Mouse (Mus musculus) testis, adult 2 months (tissue): ENCODE results near the gene Cfap161. TPM values are rescaled to one million over a fixed set of nuclear protein-coding genes. Genes with fewer than 3 reads are reported as not detected.
A peak's percentile ranks its signal among the peaks of the same experiment; 100 is the strongest.

Experiments
- H3K27ac ChIP-seq: fragments of 200-500 bp; 2 replicates; pipeline ENCODE4 v1.5.1; 2012; ENCODE audit warnings: low read depth, low read length; ENCODE audit not compliant: control insufficient read depth, insufficient read depth
- H3K27me3 ChIP-seq: fragments of 200-500 bp; 2 replicates; pipeline ENCODE4 v1.6.1; 2012; ENCODE audit warnings: mild to moderate bottlenecking, low read length, moderate library complexity; ENCODE audit not compliant: control insufficient read depth, insufficient read depth
- H3K36me3 ChIP-seq: fragments of 200-500 bp; 2 replicates; pipeline ENCODE4 v1.6.1; 2012; ENCODE audit warnings: mild to moderate bottlenecking, low read length; ENCODE audit not compliant: control insufficient read depth, insufficient read depth
- H3K4me1 ChIP-seq: fragments of 200-500 bp; 2 replicates; pipeline ENCODE4 v1.6.1; 2012; ENCODE audit warnings: low read length; ENCODE audit not compliant: control insufficient read depth, insufficient read depth
- H3K4me3 ChIP-seq: fragments of 200-500 bp; 2 replicates; pipeline ENCODE4 v1.5.1; 2012; ENCODE audit warnings: low read depth, mild to moderate bottlenecking, low read length, moderate library complexity, mixed read lengths; ENCODE audit not compliant: control insufficient read depth
- CTCF ChIP-seq: fragments of 200-500 bp; IDR thresholded peaks from 2 replicates; pipeline ENCODE4 v1.5.1; 2012; ENCODE audit warnings: low read depth, mild to moderate bottlenecking, inconsistent platforms, low read length, moderate library complexity; ENCODE audit not compliant: control insufficient read depth, insufficient read depth, insufficient replicate concordance
- POLR2A ChIP-seq: fragments of 200-500 bp; IDR thresholded peaks from 2 replicates; pipeline ENCODE4 v1.6.1; 2012; ENCODE audit warnings: low read depth, mild to moderate bottlenecking, inconsistent platforms, low read length, moderate library complexity; ENCODE audit not compliant: control insufficient read depth
- polyA plus RNA-seq: library from polyadenylated mRNA; depleted of rRNA; stranded (reverse); fragments of >200 nt; gene quantifications from 2 replicates; pipeline ENCODE4 v1.2.3, GENCODE M21; 2012

Cfap161 gene
- polyA plus RNA-seq, 1 experiment = 59.4 TPM

- H3K27ac ChIP-seq = no peak overlapping the region
- H3K36me3 ChIP-seq = no peaks in the 10 kb centered on the region
- H3K4me1 ChIP-seq = no peaks in the 10 kb centered on the region
- no peaks in the 10 kb centered on the region for H3K27me3 ChIP-seq
- no peak overlapping the region for H3K4me3 ChIP-seq
- TF ChIP-seq CTCF = no peak
- no peak for TF ChIP-seq POLR2A
These were observed 13.8 kb downstream of the Cfap161 start for GRCm38 (mm10) chr7:83780881-83781280.

DNA sequence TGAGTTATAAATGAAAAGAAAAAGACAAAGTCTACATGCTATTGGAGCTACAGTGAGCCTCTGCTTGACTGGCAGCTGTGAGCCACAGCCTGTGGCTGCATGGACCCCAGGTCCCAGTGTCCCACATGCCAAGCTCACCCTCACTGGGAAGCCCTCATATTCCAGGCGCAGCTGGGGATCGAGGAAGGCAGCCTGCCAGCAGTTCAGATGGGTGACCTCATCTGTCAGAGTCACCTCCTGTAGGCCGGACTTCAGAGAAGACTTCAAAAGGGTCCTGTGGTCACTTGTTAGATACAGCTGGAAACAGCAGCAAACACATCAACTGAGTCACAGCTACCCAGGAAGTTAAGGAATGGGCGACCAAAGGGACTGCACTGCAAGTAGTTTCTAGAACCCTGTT lies 14.7 kb downstream of the Cfap161 start:
- Histone ChIP-seq H3K4me1 (no peaks in the 10 kb centered on the region), H3K27me3 (no peaks in the 10 kb centered on the region), H3K4me3 (no peak overlapping the region), H3K36me3 (no peaks in the 10 kb centered on the region), H3K27ac (no peak overlapping the region)
- TF ChIP-seq CTCF (no peak), POLR2A (no peak)

GRCm38 (mm10) chr7:83779028-83779427 lies 15.7 kb downstream of the Cfap161 start:
- H3K4me1 ChIP-seq = no peaks in the 10 kb centered on the region
- no peak for TF ChIP-seq POLR2A
- no peak for TF ChIP-seq CTCF
- no peaks in the 10 kb centered on the region for H3K27me3 ChIP-seq
- no peaks in the 10 kb centered on the region for H3K36me3 ChIP-seq
- H3K27ac ChIP-seq = no peak overlapping the region
- no peak overlapping the region for H3K4me3 ChIP-seq

- no peak overlapping the region for H3K4me3 ChIP-seq
These were observed 16.2 kb downstream of the Cfap161 start for GRCm38 (mm10) chr7:83778516-83778915.

GRCm38 (mm10) chr7:83774721-83775120 lies 20.0 kb downstream of the Cfap161 start:
- TF ChIP-seq POLR2A (no peak), CTCF (0 out of 2 replicates have a peak, but pooled peaks have one; percentile 10)
- H3K4me1 ChIP-seq = no peaks in the 10 kb centered on the region

More at GRCm38 (mm10) chr7:83778516-83778915, 16.2 kb downstream of the Cfap161 start:
- TF ChIP-seq CTCF (no peak), POLR2A (no peak)
- Histone ChIP-seq H3K27me3 (no peaks in the 10 kb centered on the region), H3K27ac (no peak overlapping the region), H3K4me1 (no peaks in the 10 kb centered on the region), H3K36me3 (no peaks in the 10 kb centered on the region)

GRCm38 (mm10) chr7:83763674-83764073 lies 31.0 kb downstream of the Cfap161 start:
- Histone ChIP-seq H3K4me3 (no peak overlapping the region), H3K27ac (no peak overlapping the region), H3K4me1 (no peaks in the 10 kb centered on the region), H3K27me3 (no peaks in the 10 kb centered on the region), H3K36me3 (no peaks in the 10 kb centered on the region)
- no peak for TF ChIP-seq POLR2A
- TF ChIP-seq CTCF = no peak

More at GRCm38 (mm10) chr7:83774721-83775120, 20.0 kb downstream of the Cfap161 start:
- Histone ChIP-seq H3K27ac (no peak overlapping the region), H3K27me3 (no peaks in the 10 kb centered on the region), H3K4me3 (no peak overlapping the region), H3K36me3 (no peaks in the 10 kb centered on the region)

DNA sequence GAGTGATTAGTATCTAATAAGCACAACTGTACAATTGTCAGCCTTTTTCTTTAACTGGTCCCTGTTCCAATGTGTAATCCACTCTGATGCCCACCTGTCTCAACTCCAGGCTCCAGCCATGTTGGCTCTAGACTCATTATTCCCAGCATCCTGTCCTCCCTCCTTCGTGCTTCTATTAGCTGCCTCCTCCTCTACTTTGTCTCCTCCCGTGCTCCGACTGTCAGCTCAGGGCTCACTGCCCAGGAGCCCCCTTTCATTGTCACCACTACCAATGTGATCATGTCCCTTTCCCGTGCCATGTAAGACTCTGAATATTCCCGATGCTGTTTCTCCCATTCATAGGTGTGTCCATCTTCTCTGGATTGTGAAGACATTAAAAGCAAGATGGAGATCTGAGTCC lies 32.3 kb downstream of the Cfap161 start:
- Histone ChIP-seq H3K36me3 (no peaks in the 10 kb centered on the region), H3K4me3 (no peak overlapping the region), H3K27ac (no peak overlapping the region), H3K27me3 (no peaks in the 10 kb centered on the region), H3K4me1 (no peaks in the 10 kb centered on the region)
- TF ChIP-seq CTCF = no peak
- no peak for TF ChIP-seq POLR2A

- no peaks in the 10 kb centered on the region for H3K36me3 ChIP-seq
- TF ChIP-seq CTCF = no peak
- TF ChIP-seq POLR2A = no peak
- H3K27ac ChIP-seq = no peak overlapping the region
- peaks cover 2% of the 10 kb centered on the region; the same call in 1 of the 2 replicates for H3K4me1 ChIP-seq
- H3K4me3 ChIP-seq = no peak overlapping the region
- no peaks in the 10 kb centered on the region for H3K27me3 ChIP-seq
These were observed 43.6 kb downstream of the Cfap161 start for GRCm38 (mm10) chr7:83751055-83751454.
